Mouse (Mus musculus): ENCODE results near the gene Syt1. TPM values are rescaled to one million over a fixed set of nuclear protein-coding genes. Genes with fewer than 3 reads are reported as not detected.

Gene Syt1
- polyA plus RNA-seq, 2 experiments: 0.84 to 1.1 TPM

DNA sequence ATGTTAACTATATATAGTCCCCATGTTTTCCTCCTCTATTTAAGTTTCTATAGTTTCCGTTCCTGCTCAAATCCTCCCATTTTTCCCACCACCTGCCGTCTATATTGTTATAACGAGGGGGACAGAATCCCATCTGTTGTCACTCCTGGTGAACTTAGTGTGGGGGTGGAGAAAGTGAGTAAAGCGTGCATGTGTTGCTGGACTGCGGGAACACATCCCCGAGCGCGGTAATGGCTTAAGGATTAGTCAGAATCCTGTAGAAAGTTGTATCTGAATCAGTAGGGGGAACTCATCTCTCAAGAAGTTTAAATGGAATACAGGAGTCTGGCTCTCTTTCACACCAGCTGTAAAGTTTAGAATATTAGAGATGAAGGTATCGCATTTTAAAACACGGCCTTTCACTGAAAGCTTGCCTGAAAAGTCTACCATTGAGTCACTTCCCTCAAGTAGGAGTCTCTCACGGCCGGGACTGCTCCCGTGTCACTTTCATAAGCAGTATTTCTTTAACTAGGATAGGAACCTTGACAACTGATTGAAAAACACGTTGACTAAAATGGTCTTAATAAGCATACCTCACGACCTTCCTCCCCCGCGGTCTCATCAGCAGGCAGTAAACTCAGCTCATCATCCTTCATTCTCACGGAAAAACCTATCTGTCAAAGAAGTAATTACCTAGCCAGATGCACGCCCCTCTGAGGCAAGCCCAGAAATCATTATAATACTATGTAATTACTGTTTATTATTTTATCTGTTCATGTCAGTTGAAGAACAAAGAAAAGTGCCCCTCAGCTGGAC is 451.8 kb downstream of the Syt1 start:
- Histone ChIP-seq H3K9me3 (ENCODE audit: control insufficient read depth, low read length) (no peaks in the 10 kb centered on the region), H3K27ac (replicated peaks; ENCODE audit: low read depth, low read length) (no peak overlapping the region), H3K36me3 (ENCODE audit: control insufficient read depth, insufficient read depth, low read length) (no peaks in the 10 kb centered on the region), H3K4me1 (ENCODE audit: control insufficient read depth, insufficient read depth, low read length) (no peaks in the 10 kb centered on the region), H3K4me3 (replicated peaks; ENCODE audit: low read length) (no peak overlapping the region), H3K9ac (ENCODE audit: low read depth, low read length, severe bottlenecking) (no peak overlapping the region), H3K27me3 (ENCODE audit: control insufficient read depth, insufficient read depth, low read length) (no peaks in the 10 kb centered on the region), H3K4me2 (replicated peaks; ENCODE audit: low read depth, low read length, severe bottlenecking) (no peak overlapping the region)
- DNase-seq (ENCODE audit: low spot score): no peak
- WGBS: 63% methylated on average over 19 of the region's 19 CpGs
- no peak for ATAC-seq (ENCODE audit: low FRiP score, low read depth)
- no peak for TF ChIP-seq POLR2A (IDR thresholded peaks at IDR 0.05; ENCODE audit: borderline replicate concordance, extremely low read depth, insufficient read depth, insufficient read length)

- WGBS: 88% methylated on average over 6 of the region's 6 CpGs
- Histone ChIP-seq H3K4me1 (ENCODE audit: control insufficient read depth, insufficient read depth, low read length) (no peaks in the 10 kb centered on the region), H3K27me3 (ENCODE audit: control insufficient read depth, insufficient read depth, low read length) (no peaks in the 10 kb centered on the region), H3K4me3 (replicated peaks; ENCODE audit: low read length) (no peak overlapping the region), H3K36me3 (ENCODE audit: control insufficient read depth, insufficient read depth, low read length) (no peaks in the 10 kb centered on the region), H3K9ac (ENCODE audit: low read depth, low read length, severe bottlenecking) (no peak overlapping the region), H3K4me2 (replicated peaks; ENCODE audit: low read depth, low read length, severe bottlenecking) (no peak overlapping the region), H3K27ac (replicated peaks; ENCODE audit: low read depth, low read length) (no peak overlapping the region), H3K9me3 (ENCODE audit: control insufficient read depth, low read length) (no peaks in the 10 kb centered on the region)
- DNase-seq (ENCODE audit: low spot score) (no peak), ATAC-seq (ENCODE audit: low FRiP score, low read depth) (no peak)
- no peak for TF ChIP-seq POLR2A (IDR thresholded peaks at IDR 0.05; ENCODE audit: borderline replicate concordance, extremely low read depth, insufficient read depth, insufficient read length)
Measured at GRCm38 (mm10) chr10:108552544-108552943, 458.2 kb downstream of the Syt1 start.

- H3K9me3 ChIP-seq (ENCODE audit: control insufficient read depth, low read length): no peaks in the 10 kb centered on the region
- no peak for TF ChIP-seq POLR2A (IDR thresholded peaks at IDR 0.05; ENCODE audit: borderline replicate concordance, extremely low read depth, insufficient read depth, insufficient read length)
- ATAC-seq (ENCODE audit: low FRiP score, low read depth): no peak
- no peak overlapping the region for H3K9ac ChIP-seq (ENCODE audit: low read depth, low read length, severe bottlenecking)
- H3K27me3 ChIP-seq (ENCODE audit: control insufficient read depth, insufficient read depth, low read length): no peaks in the 10 kb centered on the region
- WGBS: 88% methylated on average over 3 of the region's 3 CpGs
- no peaks in the 10 kb centered on the region for H3K36me3 ChIP-seq (ENCODE audit: control insufficient read depth, insufficient read depth, low read length)
- no peaks in the 10 kb centered on the region for H3K4me1 ChIP-seq (ENCODE audit: control insufficient read depth, insufficient read depth, low read length)
- H3K4me3 ChIP-seq (replicated peaks; ENCODE audit: low read length): no peak overlapping the region
- no peak overlapping the region for H3K4me2 ChIP-seq (replicated peaks; ENCODE audit: low read depth, low read length, severe bottlenecking)
- H3K27ac ChIP-seq (replicated peaks; ENCODE audit: low read depth, low read length): no peak overlapping the region
- DNase-seq (ENCODE audit: low spot score): no peak
Measured at GRCm38 (mm10) chr10:108545715-108546114, 465.1 kb downstream of the Syt1 start.

DNA sequence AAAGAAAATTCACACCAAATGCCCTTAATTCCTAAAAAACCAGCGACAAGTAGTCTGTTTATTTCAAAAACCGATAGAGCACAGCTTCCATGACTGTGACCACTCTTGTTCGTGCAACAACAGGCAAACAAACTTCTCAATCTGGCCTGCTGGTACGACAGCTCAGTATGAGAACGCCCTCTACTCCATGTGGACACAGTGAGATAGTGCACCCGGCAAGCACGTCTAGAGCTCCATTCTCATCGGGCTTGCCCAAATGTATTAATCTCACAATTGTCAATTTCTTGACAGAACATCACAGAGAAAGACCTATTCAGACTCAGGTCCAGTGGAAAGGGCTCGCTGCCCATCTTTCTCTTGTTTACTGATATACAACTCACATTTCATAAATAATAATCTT is 469.2 kb downstream of the Syt1 start:
- no peaks in the 10 kb centered on the region for H3K4me1 ChIP-seq (ENCODE audit: control insufficient read depth, insufficient read depth, low read length)
- 85% methylated on average over 9 of the region's 9 CpGs for WGBS
- no peaks in the 10 kb centered on the region for H3K9me3 ChIP-seq (ENCODE audit: control insufficient read depth, low read length)
- H3K4me2 ChIP-seq (replicated peaks; ENCODE audit: low read depth, low read length, severe bottlenecking): no peak overlapping the region
- H3K27me3 ChIP-seq (ENCODE audit: control insufficient read depth, insufficient read depth, low read length): no peaks in the 10 kb centered on the region
- ATAC-seq (ENCODE audit: low FRiP score, low read depth) (no peak), DNase-seq (ENCODE audit: low spot score) (no peak)
- TF ChIP-seq POLR2A (IDR thresholded peaks at IDR 0.05; ENCODE audit: borderline replicate concordance, extremely low read depth, insufficient read depth, insufficient read length): no peak
- no peak overlapping the region for H3K9ac ChIP-seq (ENCODE audit: low read depth, low read length, severe bottlenecking)
- H3K4me3 ChIP-seq (replicated peaks; ENCODE audit: low read length): no peak overlapping the region
- H3K36me3 ChIP-seq (ENCODE audit: control insufficient read depth, insufficient read depth, low read length): no peaks in the 10 kb centered on the region
- no peak overlapping the region for H3K27ac ChIP-seq (replicated peaks; ENCODE audit: low read depth, low read length)

DNA sequence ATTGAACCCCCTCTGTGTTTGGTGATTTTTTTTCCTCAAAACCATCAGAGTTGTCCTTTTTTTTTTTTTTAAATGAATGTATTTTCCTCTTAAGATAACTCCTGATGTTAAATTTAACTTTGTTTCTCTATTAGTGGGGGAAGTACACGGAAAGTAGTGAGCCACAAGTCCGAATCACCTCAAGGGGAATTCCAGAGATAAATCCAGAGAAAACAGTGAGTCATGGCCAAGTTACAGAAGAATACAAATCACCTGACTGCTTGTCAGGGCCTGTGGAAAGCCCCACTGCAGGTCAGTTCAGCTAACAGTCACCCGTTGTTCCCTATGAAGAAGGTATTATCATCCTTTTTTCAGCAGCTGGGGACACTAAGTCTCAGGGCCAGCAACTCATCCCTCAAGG is 472.2 kb downstream of the Syt1 start:
- H3K9ac ChIP-seq (ENCODE audit: low read depth, low read length, severe bottlenecking): no peak overlapping the region
- no peak overlapping the region for H3K4me2 ChIP-seq (replicated peaks; ENCODE audit: low read depth, low read length, severe bottlenecking)
- TF ChIP-seq POLR2A (IDR thresholded peaks at IDR 0.05; ENCODE audit: borderline replicate concordance, extremely low read depth, insufficient read depth, insufficient read length): no peak
- no peak overlapping the region for H3K4me3 ChIP-seq (replicated peaks; ENCODE audit: low read length)
- no peak for DNase-seq (ENCODE audit: low spot score)
- no peaks in the 10 kb centered on the region for H3K9me3 ChIP-seq (ENCODE audit: control insufficient read depth, low read length)
- WGBS: 78% methylated on average over 3 of the region's 3 CpGs
- ATAC-seq (ENCODE audit: low FRiP score, low read depth): no peak
- no peak overlapping the region for H3K27ac ChIP-seq (replicated peaks; ENCODE audit: low read depth, low read length)
- no peaks in the 10 kb centered on the region for H3K36me3 ChIP-seq (ENCODE audit: control insufficient read depth, insufficient read depth, low read length)
- H3K4me1 ChIP-seq (ENCODE audit: control insufficient read depth, insufficient read depth, low read length): no peaks in the 10 kb centered on the region
- H3K27me3 ChIP-seq (ENCODE audit: control insufficient read depth, insufficient read depth, low read length): no peaks in the 10 kb centered on the region
